Mouse (Mus musculus) urinary bladder, postnatal 14 days (tissue): ENCODE measurements around the gene Prpf3.
"Not testable (repeated sequence)": the region's sequence is repeated elsewhere in the genome, so short reads cannot be mapped to it uniquely, and the experiment has no call there.

ENCODE experiments used
- DNase-seq: peaks from one replicate; pipeline ENCODE4 v3.0.0; 2021; ENCODE audit warnings: low spot score

Gene Prpf3

DNA sequence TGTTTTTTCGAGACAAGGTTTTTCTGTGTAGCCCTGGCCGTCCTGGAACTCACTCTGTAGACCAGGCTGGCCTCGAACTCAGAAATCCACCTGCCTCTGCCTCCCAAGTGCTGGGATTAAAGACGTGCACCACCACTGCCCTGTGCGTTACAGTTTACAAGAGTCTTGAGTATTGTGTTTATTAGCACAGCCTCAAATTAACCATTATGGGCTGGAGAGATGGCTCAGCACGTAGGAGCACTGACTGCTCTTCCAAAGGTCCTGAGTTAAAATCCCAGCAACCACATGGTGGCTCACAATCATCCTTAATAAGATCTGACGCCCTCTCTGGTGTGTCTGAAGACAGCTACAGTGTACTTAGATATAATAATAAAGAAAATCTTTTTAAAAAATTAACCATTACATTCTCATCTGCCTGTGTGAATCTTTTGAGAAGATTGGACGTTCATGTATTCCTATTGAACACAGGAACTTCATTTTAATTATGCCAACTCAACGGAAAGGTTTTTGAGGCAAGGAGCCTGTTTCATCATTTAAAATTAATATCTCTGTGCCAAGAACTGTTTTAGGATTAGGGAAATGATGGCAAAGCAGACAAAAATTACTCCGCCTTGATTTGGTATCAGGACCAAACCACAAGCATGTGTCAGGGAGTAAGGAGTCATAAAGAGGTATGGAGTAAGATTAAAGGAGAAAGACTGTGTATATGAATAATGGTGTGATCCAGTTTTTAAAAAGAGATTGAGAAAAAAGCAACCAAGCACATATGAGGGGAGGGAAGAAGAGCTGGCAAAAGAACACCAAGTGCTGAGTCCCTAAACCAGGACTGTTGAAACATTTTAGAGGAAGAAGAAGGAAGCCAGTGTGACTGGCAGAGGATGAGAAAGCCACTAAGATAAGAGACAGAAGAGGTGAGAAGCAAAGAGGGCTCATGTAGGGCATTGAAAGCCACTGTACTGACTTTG is 35.4 kb downstream of the Prpf3 start:
- no peak for DNase-seq

DNA sequence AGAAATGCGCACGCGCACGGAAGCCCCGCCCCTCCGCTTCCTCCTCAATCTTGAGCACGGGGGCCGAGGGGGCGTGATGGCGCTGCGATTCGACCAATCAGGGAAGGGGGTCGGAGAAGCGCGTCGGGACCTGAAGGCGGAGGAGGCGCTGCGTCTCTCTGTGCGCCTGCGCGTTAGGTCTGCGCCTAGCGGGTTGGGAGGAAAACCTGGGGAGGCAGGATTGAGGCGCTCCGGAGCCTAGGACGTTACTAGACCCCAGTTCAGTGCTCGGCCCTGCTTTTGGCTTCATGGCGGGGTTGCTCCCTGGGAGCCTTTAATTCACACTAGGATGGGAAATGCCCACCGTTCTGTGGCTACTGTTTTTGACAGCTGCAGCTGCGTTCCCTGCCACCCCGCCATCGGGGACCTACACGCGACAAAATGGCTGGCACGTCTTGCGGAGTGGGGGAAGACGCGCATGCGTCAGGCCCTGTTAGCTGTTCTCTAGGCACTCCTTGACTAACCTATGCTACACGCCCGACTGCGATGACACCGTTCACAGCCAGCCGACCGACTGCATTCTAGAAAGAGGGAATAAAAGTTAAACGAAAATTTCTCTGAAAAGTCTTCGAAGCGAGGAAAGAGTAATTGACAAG is 36.2 kb downstream of the Prpf3 start:
- peak; percentile 100 for DNase-seq

DNA sequence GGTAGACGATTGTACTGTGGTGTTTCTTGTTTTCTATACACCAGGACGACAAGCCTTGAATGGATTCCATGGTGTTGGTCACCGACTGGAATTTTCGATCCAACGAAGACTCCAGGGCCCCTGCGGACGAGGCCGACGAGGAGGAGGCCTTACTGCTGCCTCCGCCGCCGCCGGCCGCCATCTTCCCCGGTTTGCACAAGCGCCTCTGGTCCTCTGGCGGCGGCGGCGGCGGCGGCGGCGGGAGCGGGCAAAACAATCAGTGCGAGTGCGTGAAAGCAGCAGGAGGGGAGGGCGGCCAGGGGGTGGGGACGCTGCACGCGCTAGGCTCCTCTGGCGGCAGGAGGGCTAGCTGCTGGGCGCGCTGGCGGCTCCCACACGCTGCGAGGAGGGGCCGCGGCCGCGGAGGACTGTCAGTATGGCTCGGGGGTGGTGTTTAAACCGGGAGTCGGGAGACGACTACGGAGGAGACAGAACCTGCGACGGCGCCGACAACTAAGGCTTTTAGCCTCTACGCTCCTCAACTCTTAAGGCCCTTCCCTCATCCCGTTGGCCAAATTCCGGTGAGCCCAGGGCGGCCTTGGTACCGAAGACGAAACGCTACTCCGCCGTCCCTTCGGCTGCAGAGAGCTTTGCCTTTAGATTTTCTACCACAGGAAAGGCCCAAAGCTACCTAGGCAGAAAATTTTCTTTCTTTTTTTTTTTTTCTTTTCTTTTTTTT is 37.0 kb downstream of the Prpf3 start, which contains the start of gene Rprd2:
Gene Rprd2 (minus strand): TSS at position 293 of the 718 bp plus-strand sequence.
- peak; percentile 73 for DNase-seq

DNA sequence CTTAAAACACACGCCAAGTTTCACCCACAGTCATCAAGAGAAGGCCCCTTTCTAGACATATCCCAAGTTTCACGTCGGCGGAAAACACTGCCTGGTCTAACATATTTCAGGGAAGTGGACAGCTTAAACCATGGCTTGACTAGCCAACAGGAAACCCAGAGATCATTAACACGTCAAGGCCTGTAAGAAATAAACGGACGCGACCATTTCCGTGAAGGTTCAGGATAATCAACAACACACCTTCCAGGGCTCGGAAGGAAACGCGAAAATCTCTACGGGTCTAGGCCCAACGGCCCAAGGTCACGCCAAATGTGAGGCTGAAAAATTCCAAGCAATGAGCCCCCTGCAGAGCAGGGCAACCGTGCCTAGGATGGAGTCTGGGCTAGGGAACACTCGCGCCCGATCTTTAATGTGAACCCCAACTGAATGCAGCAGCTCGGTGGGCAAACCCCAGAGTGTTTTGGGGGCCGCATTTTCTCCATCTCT is 37.6 kb downstream of the Prpf3 start:
- DNase-seq, result peak; percentile 31

DNA sequence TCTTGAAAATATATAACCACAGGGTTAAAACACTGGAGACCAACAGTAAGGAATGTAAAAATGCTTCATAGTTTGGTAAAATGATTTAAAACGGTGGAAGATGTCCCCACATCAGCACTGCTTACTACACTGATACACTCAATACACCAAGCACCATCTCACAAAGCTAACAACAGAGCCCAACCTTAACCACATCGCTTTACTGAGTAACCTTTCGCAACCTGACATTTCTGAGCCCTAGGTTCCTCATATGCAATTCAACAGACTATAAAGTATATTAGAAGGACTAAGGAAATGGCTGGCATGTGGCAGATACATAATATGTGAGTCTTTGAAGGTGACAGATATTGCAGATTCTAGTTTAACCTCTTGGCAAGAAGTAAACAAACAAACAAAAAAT is 39.0 kb downstream of the Prpf3 start:
- DNase-seq, result no peak

DNA sequence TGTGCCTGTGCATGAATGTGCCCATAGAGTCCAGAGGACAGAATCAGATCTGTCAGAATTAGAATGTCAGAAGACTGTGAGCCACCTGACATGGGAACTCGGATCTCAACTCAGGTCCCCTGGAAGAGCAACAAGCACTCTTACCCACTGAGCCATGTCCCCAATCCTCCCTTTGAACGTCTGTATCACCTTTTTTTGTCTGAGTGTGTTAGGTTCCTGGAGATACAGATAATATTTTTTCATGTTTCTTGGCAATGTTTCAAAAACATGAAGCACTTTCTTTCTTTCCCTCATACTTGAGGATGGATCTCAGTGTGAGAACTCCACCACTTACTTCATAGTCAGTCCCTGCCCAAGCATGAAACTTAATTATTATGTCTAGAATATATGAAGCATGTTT is 47.3 kb downstream of the Prpf3 start:
- no peak for DNase-seq

DNA sequence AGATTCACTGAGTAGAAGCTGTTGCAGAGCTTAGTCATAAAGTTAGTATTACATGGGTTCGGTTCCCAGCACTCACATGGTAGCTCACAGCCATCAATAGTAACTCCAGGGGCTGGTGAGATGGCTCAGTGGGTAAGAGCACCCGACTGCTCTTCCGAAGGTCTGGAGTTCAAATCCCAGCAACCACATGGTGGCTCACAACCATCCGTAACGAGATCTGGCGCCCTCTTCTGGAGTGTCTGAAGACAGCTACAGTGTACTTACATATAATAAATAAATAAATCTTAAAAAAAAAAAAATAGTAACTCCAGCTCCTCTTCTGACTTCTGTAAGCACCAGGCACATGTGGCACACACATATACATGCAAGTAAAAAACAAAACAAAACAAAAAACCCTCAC is 48.1 kb downstream of the Prpf3 start:
- not testable (repeated sequence) for DNase-seq

DNA sequence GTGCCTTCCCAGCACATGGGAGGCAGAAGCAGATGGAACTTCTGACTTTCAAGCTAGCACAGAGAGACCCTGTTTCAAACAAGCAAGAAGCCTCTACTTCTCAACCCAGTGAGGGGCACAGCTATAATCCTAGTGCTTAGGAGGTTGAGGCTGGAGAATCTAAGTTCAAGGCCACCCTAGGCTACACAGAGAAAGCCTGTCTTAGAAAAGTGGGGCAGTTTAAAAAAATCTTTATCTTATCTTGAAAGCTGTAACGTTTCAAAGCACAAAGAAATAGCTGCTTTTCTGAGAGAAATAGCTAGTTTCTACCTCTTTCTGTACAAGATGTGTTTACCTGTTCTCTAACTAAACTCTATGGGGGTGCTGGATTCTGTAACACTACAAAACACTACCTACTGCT is 49.0 kb downstream of the Prpf3 start:
- no peak for DNase-seq

DNA sequence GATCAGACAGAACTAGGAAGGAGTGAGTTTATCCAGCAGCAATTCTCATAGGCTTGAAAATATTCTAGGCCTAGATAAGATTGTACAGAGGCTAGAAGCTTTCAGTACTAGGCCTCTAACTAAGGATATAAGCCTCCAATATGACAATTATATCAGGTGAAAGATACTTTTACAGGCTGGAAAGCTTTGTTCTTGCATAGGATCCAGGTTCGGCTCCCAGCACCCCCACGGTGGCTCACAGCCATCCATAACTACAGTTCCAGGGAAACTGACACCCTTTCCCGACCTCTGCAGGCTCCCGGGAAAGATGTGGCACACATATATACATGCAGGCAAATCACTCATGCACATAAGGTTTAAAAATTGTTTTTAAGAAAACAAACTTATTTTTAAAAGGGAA is 51.8 kb downstream of the Prpf3 start:
- no peak for DNase-seq

DNA sequence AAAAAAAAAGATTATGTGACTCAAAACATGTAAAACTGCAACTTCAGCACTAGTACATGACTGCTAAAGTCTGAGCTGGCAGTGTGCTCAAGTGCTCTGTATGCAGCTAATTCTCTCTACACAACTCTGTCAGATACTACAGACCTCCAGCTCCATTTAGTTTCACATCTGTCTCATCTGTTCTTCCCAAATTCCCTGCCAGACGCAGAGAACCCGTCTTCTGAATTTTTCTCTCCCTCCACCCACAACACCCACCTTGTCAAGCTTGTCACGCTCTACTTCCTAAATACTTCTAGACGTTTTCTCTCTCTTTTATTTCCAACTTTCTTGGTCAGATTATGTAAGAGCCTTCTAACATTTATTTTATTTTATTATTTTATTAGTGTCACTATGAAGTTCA is 56.9 kb downstream of the Prpf3 start:
- DNase-seq, result no peak

DNA sequence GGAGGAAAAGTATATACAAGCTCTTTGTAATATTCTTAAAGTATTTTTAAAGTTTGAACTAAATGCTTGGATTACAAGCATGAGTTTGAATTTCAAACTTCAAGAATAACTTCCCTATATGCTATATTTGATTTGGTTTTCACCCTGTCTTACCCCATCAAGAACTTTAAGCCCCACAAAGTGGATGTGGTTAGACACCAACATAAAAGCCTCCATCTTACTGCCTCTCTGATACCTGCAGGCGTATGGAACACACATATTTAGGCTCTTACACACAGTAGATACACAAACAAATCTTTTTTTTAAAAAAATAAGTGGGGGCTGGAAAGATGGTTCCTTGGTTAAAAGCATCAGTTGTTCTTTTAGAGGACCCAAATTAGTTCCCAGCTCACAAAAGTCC is 61.4 kb downstream of the Prpf3 start:
- no peak for DNase-seq

DNA sequence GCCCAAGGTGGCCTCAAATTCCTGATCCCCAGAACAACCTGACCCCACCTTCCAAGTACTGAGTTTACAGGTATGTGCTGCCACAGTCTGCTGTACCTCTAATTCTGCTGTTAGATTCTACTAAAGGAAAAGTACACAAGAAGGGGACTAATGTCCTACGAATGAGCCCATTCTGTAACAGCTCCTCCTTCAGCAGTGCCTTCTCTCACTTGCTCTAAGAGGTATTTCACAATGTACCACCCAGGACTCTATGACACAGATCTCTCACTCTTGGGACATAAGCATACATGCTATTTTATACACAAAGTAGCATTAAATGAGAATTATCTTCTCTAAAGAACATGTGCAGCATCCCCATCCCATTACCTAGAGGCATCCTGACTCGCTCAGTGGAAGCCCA is 62.0 kb downstream of the Prpf3 start:
- no peak for DNase-seq

DNA sequence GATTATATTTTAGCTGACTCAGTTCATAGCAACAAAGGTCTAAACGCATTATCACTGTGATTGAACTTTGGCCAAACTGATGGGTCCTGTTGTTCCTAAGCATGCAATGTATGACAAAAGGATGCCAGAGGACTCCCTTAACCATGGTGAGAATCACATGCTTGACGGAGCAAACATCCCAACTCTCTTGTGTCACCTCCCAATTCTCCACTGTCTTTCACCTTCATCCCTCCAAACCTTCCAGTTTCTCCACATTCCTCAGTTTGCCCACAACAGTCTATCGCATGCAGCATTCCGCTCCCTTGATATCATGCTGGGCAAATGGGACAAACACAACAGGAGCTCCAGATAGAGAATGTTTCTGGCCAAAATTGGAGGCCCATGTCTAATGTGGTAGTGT is 70.2 kb downstream of the Prpf3 start:
- no peak for DNase-seq
